Mouse (Mus musculus) lung, embryonic 16.5 days (tissue): ENCODE measurements around the gene 4931429L15Rik. TPM values are rescaled to one million over a fixed set of nuclear protein-coding genes. Genes with fewer than 3 reads are reported as not detected.
"Not testable (repeated sequence)": the region's sequence is repeated elsewhere in the genome, so short reads cannot be mapped to it uniquely, and the experiment has no call there.

ENCODE experiments used
- ATAC-seq: fragments of 200-750 bp; cut with Nextera tagmentation; 2 replicates; pipeline ENCODE4 v1.8.0; 2017; ENCODE audit warnings: low read depth, mild to moderate bottlenecking, moderate library complexity
- H3K27ac ChIP-seq: fragments of 300-500 bp; sonication (generic); 2 replicates; pipeline ENCODE4 v1.5.1; 2014; ENCODE audit warnings: mild to moderate bottlenecking, control low read depth, low read length
- H3K27me3 ChIP-seq: fragments of 300-500 bp; sonication (generic); 2 replicates; pipeline ENCODE4 v1.6.1; 2014; ENCODE audit warnings: low read depth, low read length, mixed read lengths; ENCODE audit not compliant: control insufficient read depth, insufficient read depth
- H3K36me3 ChIP-seq: fragments of 300-500 bp; sonication (generic); 2 replicates; pipeline ENCODE4 v1.6.1; 2014; ENCODE audit warnings: low read length; ENCODE audit not compliant: control insufficient read depth, insufficient read depth
- H3K4me1 ChIP-seq: fragments of 300-500 bp; sonication (generic); replicated peaks from 2 replicates; pipeline ENCODE4 v1.6.1; 2014; ENCODE audit warnings: low read length, mixed read lengths; ENCODE audit not compliant: control insufficient read depth, insufficient read depth
- H3K4me2 ChIP-seq: fragments of 300-500 bp; sonication (generic); 2 replicates; pipeline ENCODE4 v1.6.1; 2014; ENCODE audit warnings: low read depth, low read length, control low read depth
- H3K4me3 ChIP-seq: fragments of 300-500 bp; sonication (generic); 2 replicates; pipeline ENCODE4 v1.5.1; 2014; ENCODE audit warnings: mild to moderate bottlenecking, low read length, control low read depth
- H3K9ac ChIP-seq: fragments of 300-500 bp; sonication (generic); 2 replicates; pipeline ENCODE4 v1.6.1; 2014; ENCODE audit warnings: low read length, control low read depth
- H3K9me3 ChIP-seq: fragments of 300-500 bp; sonication (generic); 2 replicates; pipeline ENCODE4 v1.6.1; 2016; ENCODE audit warnings: low read length; ENCODE audit not compliant: control insufficient read depth
- WGBS: fragments of 180-500 bp; shearing (Covaris S2); extraction: QIAGEN DNeasy Blood & Tissue Kit; methylation state at CpG from one replicate; pipeline ENCODE4 v1.1.7; 2014; 5-methylcytosine and 5-hydroxymethylcytosine counted together
- polyA plus RNA-seq: library from polyadenylated mRNA; unstranded; fragments of >200 nt; fragmentation: Nextera tagmentation; extraction: Ambion mirVana; gene quantifications from 2 replicates; pipeline ENCODE4 v1.2.1, GENCODE M21; 2015

Gene 4931429L15Rik
- polyA plus RNA-seq = not detected in 2 replicates

GRCm38 (mm10) chr9:46319886-46320285 lies at the start of gene 4931429L15Rik:
Gene 4931429L15Rik (minus strand): TSS chr9:46319986.
- H3K9ac ChIP-seq, H3K4me1 ChIP-seq, H3K4me2 ChIP-seq, H3K4me3 ChIP-seq, ATAC-seq, H3K27ac ChIP-seq, H3K36me3 ChIP-seq, H3K27me3 ChIP-seq, H3K9me3 ChIP-seq: not testable (repeated sequence)
- 85% methylated on average over 6 of the region's 6 CpGs for WGBS

GRCm38 (mm10) chr9:46362459-46362858 lies 42.7 kb upstream of the 4931429L15Rik start:
- ATAC-seq = no peak
- Histone ChIP-seq H3K4me2 (no peak overlapping the region), H3K4me1 (no peaks in the 10 kb centered on the region), H3K36me3 (no peaks in the 10 kb centered on the region), H3K4me3 (no peak overlapping the region), H3K27ac (no peak overlapping the region), H3K9ac (no peak overlapping the region), H3K27me3 (no peaks in the 10 kb centered on the region), H3K9me3 (0 out of 2 replicates have a peak, but pooled peaks cover 2% of the 10 kb centered on the region)
- WGBS = 30% methylated on average over 2 of the region's 2 CpGs

- WGBS = 65% methylated on average over 11 of the region's 11 CpGs
- ATAC-seq = no peak
- no peaks in the 10 kb centered on the region for H3K36me3 ChIP-seq
- no peak overlapping the region for H3K4me3 ChIP-seq
- no peak overlapping the region for H3K9ac ChIP-seq
- H3K9me3 ChIP-seq = 0 out of 2 replicates have a peak, but pooled peaks cover 2% of the 10 kb centered on the region
- H3K27ac ChIP-seq = no peak overlapping the region
- H3K27me3 ChIP-seq = no peaks in the 10 kb centered on the region
- H3K4me2 ChIP-seq = no peak overlapping the region
- no peaks in the 10 kb centered on the region for H3K4me1 ChIP-seq
These were observed 41.8 kb upstream of the 4931429L15Rik start for GRCm38 (mm10) chr9:46361461-46362111.

GRCm38 (mm10) chr9:46353992-46354391 lies 34.2 kb upstream of the 4931429L15Rik start:
- Histone ChIP-seq H3K27ac (peak overlapping the region; percentile 49; the same call in 1 of the 2 replicates), H3K36me3 (no peaks in the 10 kb centered on the region), H3K4me2 (no peak overlapping the region), H3K27me3 (peaks cover 9% of the 10 kb centered on the region), H3K9ac (no peak overlapping the region), H3K4me3 (no peak overlapping the region), H3K9me3 (no peaks in the 10 kb centered on the region), H3K4me1 (peaks cover 10% of the 10 kb centered on the region)
- ATAC-seq = no peak
- 2% methylated on average over 3 of the region's 3 CpGs for WGBS

- Histone ChIP-seq H3K9me3 (no peaks in the 10 kb centered on the region), H3K4me2 (no peak overlapping the region), H3K4me1 (peaks cover 10% of the 10 kb centered on the region), H3K9ac (no peak overlapping the region), H3K27ac (peak overlapping the region; percentile 49), H3K27me3 (peaks cover 9% of the 10 kb centered on the region), H3K36me3 (no peaks in the 10 kb centered on the region), H3K4me3 (no peak overlapping the region)
- 19% methylated on average over 5 of the region's 5 CpGs for WGBS
- ATAC-seq = peak; percentile 71
These were observed 33.5 kb upstream of the 4931429L15Rik start for GRCm38 (mm10) chr9:46353330-46353724.

- 17% methylated on average over 12 of the region's 12 CpGs for WGBS
- H3K4me2 ChIP-seq = peak overlapping the region; percentile 41; the same call in 1 of the 2 replicates
These were observed 33.0 kb upstream of the 4931429L15Rik start for GRCm38 (mm10) chr9:46352651-46353329.

GRCm38 (mm10) chr9:46350451-46350981 lies 30.7 kb upstream of the 4931429L15Rik start:
- Histone ChIP-seq H3K27ac (no peak overlapping the region), H3K4me2 (no peak overlapping the region), H3K9me3 (no peaks in the 10 kb centered on the region), H3K27me3 (peaks cover 9% of the 10 kb centered on the region), H3K9ac (no peak overlapping the region), H3K4me1 (peaks cover 10% of the 10 kb centered on the region), H3K4me3 (no peak overlapping the region), H3K36me3 (no peaks in the 10 kb centered on the region)
- WGBS = 33% methylated on average over 9 of the region's 9 CpGs
- ATAC-seq = peak; percentile 64

More at GRCm38 (mm10) chr9:46352651-46353329, 33.0 kb upstream of the 4931429L15Rik start:
- H3K9ac ChIP-seq = no peak overlapping the region
- peak overlapping the region; percentile 47 for H3K27ac ChIP-seq
- H3K4me3 ChIP-seq = no peak overlapping the region
- H3K27me3 ChIP-seq = peaks cover 9% of the 10 kb centered on the region
- H3K9me3 ChIP-seq = no peaks in the 10 kb centered on the region
- H3K36me3 ChIP-seq = no peaks in the 10 kb centered on the region
- ATAC-seq = peak; percentile 79
- peaks cover 10% of the 10 kb centered on the region for H3K4me1 ChIP-seq

- no peaks in the 10 kb centered on the region for H3K9me3 ChIP-seq
- H3K4me2 ChIP-seq = no peak overlapping the region
- H3K9ac ChIP-seq = no peak overlapping the region
- no peak overlapping the region for H3K27ac ChIP-seq
- H3K27me3 ChIP-seq = no peaks in the 10 kb centered on the region
- no peaks in the 10 kb centered on the region for H3K36me3 ChIP-seq
- ATAC-seq = no peak
- H3K4me1 ChIP-seq = no peaks in the 10 kb centered on the region
- WGBS = 78% methylated on average over 4 of the region's 4 CpGs
- no peak overlapping the region for H3K4me3 ChIP-seq
These were observed 26.3 kb upstream of the 4931429L15Rik start for GRCm38 (mm10) chr9:46345887-46346665.
